Mouse (Mus musculus): ENCODE data around the gene Rab21. TPM values are rescaled to one million over a fixed set of nuclear protein-coding genes. Genes with fewer than 3 reads are reported as not detected.

Rab21 gene
- polyA plus RNA-seq, 1 experiment: 16.9 TPM

GRCm38 (mm10) chr10:115307331-115307875 lies 8.0 kb downstream of the Rab21 start:
- no peak overlapping the region for H3K4me3 ChIP-seq
- peaks cover 94% of the 10 kb centered on the region for H3K79me2 ChIP-seq (ENCODE audit: control insufficient read depth, insufficient read depth)
- H3K4me2 ChIP-seq (ENCODE audit: low read depth): no peak overlapping the region
- no peaks in the 10 kb centered on the region for H3K27me3 ChIP-seq (ENCODE audit: control insufficient read depth, insufficient read depth, insufficient read length)
- H3K36me3 ChIP-seq (ENCODE audit: control insufficient read depth, insufficient read depth): no peaks in the 10 kb centered on the region
- TF ChIP-seq CEBPB (IDR thresholded peaks at IDR 0.05; ENCODE audit: insufficient read depth, poor library complexity, severe bottlenecking) (no peak), TCF12 (IDR thresholded peaks at IDR 0.05; ENCODE audit: insufficient read depth, poor library complexity, severe bottlenecking) (no peak), MYOD1 (IDR thresholded peaks at IDR 0.05; ENCODE audit: control insufficient read depth in 1 of 3, insufficient read length in 2 of 3, low read depth in 2 of 3) (no peak), MYOG (IDR thresholded peaks at IDR 0.05; ENCODE audit: control insufficient read depth in 1 of 3, insufficient read depth in 1 of 3, insufficient read length in 2 of 3, low read depth in 2 of 3) (no peak), USF1 (IDR thresholded peaks at IDR 0.05; ENCODE audit: low read depth) (no peak), REST (IDR thresholded peaks at IDR 0.05; ENCODE audit: insufficient read depth, insufficient read length) (no peak), SRF (IDR thresholded peaks at IDR 0.05; ENCODE audit: control insufficient read depth, insufficient read length, low read depth) (no peak)
- H3ac ChIP-seq (ENCODE audit: control insufficient read depth, insufficient read length): no peak overlapping the region

- H3K4me2 ChIP-seq (ENCODE audit: low read depth): no peak overlapping the region
- H3K36me3 ChIP-seq (ENCODE audit: control insufficient read depth, insufficient read depth): peaks cover 43% of the 10 kb centered on the region
- TF ChIP-seq SRF (IDR thresholded peaks at IDR 0.05; ENCODE audit: control insufficient read depth, insufficient read length, low read depth) (no peak), REST (IDR thresholded peaks at IDR 0.05; ENCODE audit: insufficient read depth, insufficient read length) (no peak), CEBPB (IDR thresholded peaks at IDR 0.05; ENCODE audit: insufficient read depth, poor library complexity, severe bottlenecking) (no peak), POLR2A (IDR thresholded peaks at IDR 0.05; ENCODE audit: insufficient read length, low read depth) (no peak), TCF12 (IDR thresholded peaks at IDR 0.05; ENCODE audit: insufficient read depth, poor library complexity, severe bottlenecking) (no peak), POLR2AphosphoS2 (IDR thresholded peaks at IDR 0.05; ENCODE audit: insufficient read length, low read depth) (no peak), MYOG (IDR thresholded peaks at IDR 0.05; ENCODE audit: control insufficient read depth in 1 of 3, insufficient read depth in 1 of 3, insufficient read length in 2 of 3, low read depth in 2 of 3) (no peak), E2F4 (IDR thresholded peaks at IDR 0.05; ENCODE audit: insufficient read depth) (no peak), MYOD1 (IDR thresholded peaks at IDR 0.05; ENCODE audit: control insufficient read depth in 1 of 3, insufficient read length in 2 of 3, low read depth in 2 of 3) (no peak), MAX (IDR thresholded peaks at IDR 0.05; ENCODE audit: low read depth) (no peak), TCF3 (IDR thresholded peaks at IDR 0.05; ENCODE audit: insufficient read length, low read depth) (no peak)
- H3ac ChIP-seq (ENCODE audit: control insufficient read depth, insufficient read length): no peak overlapping the region
- no peaks in the 10 kb centered on the region for H3K27me3 ChIP-seq (ENCODE audit: control insufficient read depth, insufficient read depth, insufficient read length)
- no peak overlapping the region for H3K4me3 ChIP-seq
- H3K79me2 ChIP-seq (ENCODE audit: control insufficient read depth, insufficient read depth): peaks cover 7% of the 10 kb centered on the region
Measured at GRCm38 (mm10) chr10:115298683-115299082, 16.7 kb downstream of the Rab21 start.

- Histone ChIP-seq H3ac (ENCODE audit: control insufficient read depth, insufficient read length) (no peak overlapping the region), H3K36me3 (ENCODE audit: control insufficient read depth, insufficient read depth) (peaks cover 49% of the 10 kb centered on the region), H3K4me2 (ENCODE audit: low read depth) (no peak overlapping the region), H3K4me3 (no peak overlapping the region), H3K27me3 (ENCODE audit: control insufficient read depth, insufficient read depth, insufficient read length) (no peaks in the 10 kb centered on the region), H3K79me2 (ENCODE audit: control insufficient read depth, insufficient read depth) (no peaks in the 10 kb centered on the region)
- TF ChIP-seq TCF12 (IDR thresholded peaks at IDR 0.05; ENCODE audit: insufficient read depth, poor library complexity, severe bottlenecking) (no peak), REST (IDR thresholded peaks at IDR 0.05; ENCODE audit: insufficient read depth, insufficient read length) (no peak), E2F4 (IDR thresholded peaks at IDR 0.05; ENCODE audit: insufficient read depth) (no peak), TCF3 (IDR thresholded peaks at IDR 0.05; ENCODE audit: insufficient read length, low read depth) (no peak), MYOD1 (IDR thresholded peaks at IDR 0.05; ENCODE audit: control insufficient read depth in 1 of 3, insufficient read length in 2 of 3, low read depth in 2 of 3) (no peak), POLR2AphosphoS2 (IDR thresholded peaks at IDR 0.05; ENCODE audit: insufficient read length, low read depth) (no peak), CEBPB (IDR thresholded peaks at IDR 0.05; ENCODE audit: insufficient read depth, poor library complexity, severe bottlenecking) (no peak), SRF (IDR thresholded peaks at IDR 0.05; ENCODE audit: control insufficient read depth, insufficient read length, low read depth) (no peak), USF1 (IDR thresholded peaks at IDR 0.05; ENCODE audit: low read depth) (no peak), MYOG (IDR thresholded peaks at IDR 0.05; ENCODE audit: control insufficient read depth in 1 of 3, insufficient read depth in 1 of 3, insufficient read length in 2 of 3, low read depth in 2 of 3) (no peak)
Measured at GRCm38 (mm10) chr10:115297582-115297981, 17.8 kb downstream of the Rab21 start.

GRCm38 (mm10) chr10:115296401-115296935 lies 18.9 kb downstream of the Rab21 start:
- TF ChIP-seq CEBPB (IDR thresholded peaks at IDR 0.05; ENCODE audit: insufficient read depth, poor library complexity, severe bottlenecking) (no peak), SRF (IDR thresholded peaks at IDR 0.05; ENCODE audit: control insufficient read depth, insufficient read length, low read depth) (no peak), TCF12 (IDR thresholded peaks at IDR 0.05; ENCODE audit: insufficient read depth, poor library complexity, severe bottlenecking) (no peak), MAX (IDR thresholded peaks at IDR 0.05; ENCODE audit: low read depth) (no peak), E2F4 (IDR thresholded peaks at IDR 0.05; ENCODE audit: insufficient read depth) (no peak), REST (IDR thresholded peaks at IDR 0.05; ENCODE audit: insufficient read depth, insufficient read length) (no peak), MYOD1 (IDR thresholded peaks at IDR 0.05; ENCODE audit: control insufficient read depth in 1 of 3, insufficient read length in 2 of 3, low read depth in 2 of 3) (no peak), MYOG (IDR thresholded peaks at IDR 0.05; ENCODE audit: control insufficient read depth in 1 of 3, insufficient read depth in 1 of 3, insufficient read length in 2 of 3, low read depth in 2 of 3) (no peak), POLR2AphosphoS2 (IDR thresholded peaks at IDR 0.05; ENCODE audit: insufficient read length, low read depth) (no peak), TCF3 (IDR thresholded peaks at IDR 0.05; ENCODE audit: insufficient read length, low read depth) (no peak), POLR2A (IDR thresholded peaks at IDR 0.05; ENCODE audit: insufficient read length, low read depth) (no peak), USF1 (IDR thresholded peaks at IDR 0.05; ENCODE audit: low read depth) (no peak)
- H3K4me2 ChIP-seq (ENCODE audit: low read depth): no peak overlapping the region

More at GRCm38 (mm10) chr10:115296401-115296935, 18.9 kb downstream of the Rab21 start:
- no peak overlapping the region for H3K4me3 ChIP-seq
- H3K36me3 ChIP-seq (ENCODE audit: control insufficient read depth, insufficient read depth): peaks cover 58% of the 10 kb centered on the region
- H3K79me2 ChIP-seq (ENCODE audit: control insufficient read depth, insufficient read depth): no peaks in the 10 kb centered on the region
- H3K27me3 ChIP-seq (ENCODE audit: control insufficient read depth, insufficient read depth, insufficient read length): no peaks in the 10 kb centered on the region
- H3ac ChIP-seq (ENCODE audit: control insufficient read depth, insufficient read length): no peak overlapping the region
